Mouse (Mus musculus): Measurements from ENCODE around the gene Lima1. TPM values are rescaled to one million over a fixed set of nuclear protein-coding genes. Genes with fewer than 3 reads are reported as not detected.
A peak's percentile ranks its signal among the peaks of the same experiment; 100 is the strongest.

Gene Lima1
- polyA plus RNA-seq, 1 experiment from 2014 or later, result 27.0 TPM

DNA sequence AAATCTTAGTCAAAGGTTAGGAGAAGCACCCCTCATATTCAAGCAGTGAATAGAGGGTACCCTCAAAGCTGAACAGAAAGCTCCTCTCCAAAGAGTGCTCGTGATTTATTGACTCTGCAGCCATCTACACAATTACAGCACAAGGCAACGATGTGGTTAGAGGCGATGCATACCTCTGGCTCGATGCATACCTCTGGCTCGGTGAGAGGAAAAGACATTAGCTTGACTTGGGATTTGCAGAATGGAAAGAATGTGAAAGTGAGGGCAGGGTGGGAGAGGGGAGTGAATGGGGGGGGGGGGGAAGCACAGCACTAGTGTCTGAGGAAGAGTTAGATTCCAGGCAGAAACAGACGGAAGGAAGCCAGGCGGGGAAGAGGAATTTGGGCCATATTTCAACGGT lies 27.3 kb downstream of the Lima1 start:
- H3K4me2 ChIP-seq (ENCODE audit: low read length), result no peak overlapping the region
- DNase-seq (ENCODE audit: low spot score) (no peak), ATAC-seq (no peak)
- no peaks in the 10 kb centered on the region for H3K27me3 ChIP-seq (replicated peaks; ENCODE audit: control insufficient read depth, insufficient read depth, low read length)
- WGBS, result 83% methylated on average over 8 of the region's 8 CpGs
- H3K36me3 ChIP-seq (ENCODE audit: control insufficient read depth, insufficient read depth, low read length), result no peaks in the 10 kb centered on the region
- H3K9me3 ChIP-seq (replicated peaks; ENCODE audit: control insufficient read depth, low read length), result no peaks in the 10 kb centered on the region
- H3K9ac ChIP-seq (ENCODE audit: low read length), result no peak overlapping the region
- no peak overlapping the region for H3K4me3 ChIP-seq (ENCODE audit: low read depth, low read length)
- peaks cover 5% of the 10 kb centered on the region; the same call in 1 of the 2 replicates for H3K4me1 ChIP-seq (ENCODE audit: control insufficient read depth, insufficient read depth, low read length)
- H3K27ac ChIP-seq (ENCODE audit: low read depth, low read length), result no peak overlapping the region

- Histone ChIP-seq H3K27ac (ENCODE audit: low read depth, low read length) (no peak overlapping the region), H3K4me2 (ENCODE audit: low read length) (no peak overlapping the region), H3K36me3 (ENCODE audit: control insufficient read depth, insufficient read depth, low read length) (no peaks in the 10 kb centered on the region), H3K27me3 (replicated peaks; ENCODE audit: control insufficient read depth, insufficient read depth, low read length) (no peaks in the 10 kb centered on the region), H3K9ac (ENCODE audit: low read length) (no peak overlapping the region), H3K9me3 (replicated peaks; ENCODE audit: control insufficient read depth, low read length) (no peaks in the 10 kb centered on the region), H3K4me1 (ENCODE audit: control insufficient read depth, insufficient read depth, low read length) (peaks cover 5% of the 10 kb centered on the region; the same call in 1 of the 2 replicates), H3K4me3 (ENCODE audit: low read depth, low read length) (no peak overlapping the region)
- DNase-seq (ENCODE audit: low spot score) (peak; percentile 29), ATAC-seq (no peak)
- WGBS, result 58% methylated on average over 13 of the region's 13 CpGs
Measured at GRCm38 (mm10) chr15:99847207-99847881, 27.9 kb downstream of the Lima1 start.

- no peaks in the 10 kb centered on the region for H3K36me3 ChIP-seq (ENCODE audit: control insufficient read depth, insufficient read depth, low read length)
- H3K9ac ChIP-seq (ENCODE audit: low read length), result no peak overlapping the region
- H3K27me3 ChIP-seq (replicated peaks; ENCODE audit: control insufficient read depth, insufficient read depth, low read length), result no peaks in the 10 kb centered on the region
- no peak overlapping the region for H3K4me2 ChIP-seq (ENCODE audit: low read length)
- H3K4me3 ChIP-seq (ENCODE audit: low read depth, low read length), result no peak overlapping the region
- ATAC-seq (no peak), DNase-seq (ENCODE audit: low spot score) (peak; percentile 36)
- H3K4me1 ChIP-seq (ENCODE audit: control insufficient read depth, insufficient read depth, low read length), result peaks cover 5% of the 10 kb centered on the region; the same call in 1 of the 2 replicates
- H3K9me3 ChIP-seq (replicated peaks; ENCODE audit: control insufficient read depth, low read length), result no peaks in the 10 kb centered on the region
- H3K27ac ChIP-seq (ENCODE audit: low read depth, low read length), result no peak overlapping the region
- WGBS, result 14% methylated on average over 6 of the region's 6 CpGs
Measured at GRCm38 (mm10) chr15:99846633-99847032, 28.6 kb downstream of the Lima1 start.

DNA sequence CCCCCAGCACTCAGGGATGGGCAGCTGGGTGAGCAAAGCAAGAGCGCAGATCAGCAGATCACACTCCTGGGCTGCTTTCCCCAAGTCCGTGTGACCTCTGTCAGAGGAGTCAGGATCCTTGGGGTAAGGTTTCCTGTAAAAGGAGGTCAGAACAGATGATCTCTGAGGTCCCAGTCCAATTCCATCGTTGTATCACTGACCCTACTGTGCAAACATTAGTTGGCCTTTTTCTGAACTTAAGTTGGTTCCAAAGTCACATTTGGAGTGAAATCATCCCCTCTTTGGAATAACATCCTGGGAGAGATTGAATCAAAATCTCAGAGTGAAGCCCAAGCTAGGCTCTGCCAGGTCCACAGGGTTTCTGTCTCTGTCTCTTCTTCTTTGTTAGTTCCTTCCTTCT lies 31.4 kb downstream of the Lima1 start:
- DNase-seq (ENCODE audit: low spot score), result no peak

DNA sequence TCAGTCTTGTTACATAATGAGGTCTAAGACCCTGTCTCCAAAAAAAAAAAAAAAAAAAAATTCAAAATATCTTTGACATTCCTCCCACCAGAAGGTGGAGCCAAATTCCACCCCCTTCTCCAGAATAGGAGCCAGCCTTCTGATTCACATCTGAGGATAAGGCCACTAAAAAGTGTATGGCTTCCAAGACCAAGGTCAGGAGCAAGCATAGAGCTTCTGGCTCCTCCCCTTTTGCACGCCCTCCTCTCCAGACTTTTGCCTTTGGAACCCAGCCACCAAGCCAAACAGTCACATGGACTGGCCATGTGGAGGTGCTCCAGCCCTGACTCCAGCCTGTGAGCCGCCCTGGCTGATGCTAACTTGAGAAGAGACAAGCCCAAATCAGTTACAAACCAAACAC lies 35.3 kb downstream of the Lima1 start:
- WGBS, result 79% methylated on average over 2 of the region's 2 CpGs
- Histone ChIP-seq H3K4me2 (ENCODE audit: low read length) (no peak overlapping the region), H3K9ac (ENCODE audit: low read length) (no peak overlapping the region), H3K36me3 (ENCODE audit: control insufficient read depth, insufficient read depth, low read length) (no peaks in the 10 kb centered on the region), H3K27me3 (replicated peaks; ENCODE audit: control insufficient read depth, insufficient read depth, low read length) (no peaks in the 10 kb centered on the region), H3K27ac (ENCODE audit: low read depth, low read length) (no peak overlapping the region), H3K4me1 (ENCODE audit: control insufficient read depth, insufficient read depth, low read length) (no peaks in the 10 kb centered on the region), H3K4me3 (ENCODE audit: low read depth, low read length) (no peak overlapping the region), H3K9me3 (replicated peaks; ENCODE audit: control insufficient read depth, low read length) (no peaks in the 10 kb centered on the region)
- ATAC-seq (no peak), DNase-seq (ENCODE audit: low spot score) (no peak)

More for the DNA sequence above, 31.4 kb downstream of the Lima1 start:
- no peak for ATAC-seq
- Histone ChIP-seq H3K4me1 (ENCODE audit: control insufficient read depth, insufficient read depth, low read length) (peaks cover 5% of the 10 kb centered on the region; the same call in 1 of the 2 replicates), H3K27me3 (replicated peaks; ENCODE audit: control insufficient read depth, insufficient read depth, low read length) (no peaks in the 10 kb centered on the region), H3K27ac (ENCODE audit: low read depth, low read length) (no peak overlapping the region), H3K9me3 (replicated peaks; ENCODE audit: control insufficient read depth, low read length) (no peaks in the 10 kb centered on the region), H3K36me3 (ENCODE audit: control insufficient read depth, insufficient read depth, low read length) (no peaks in the 10 kb centered on the region), H3K4me2 (ENCODE audit: low read length) (no peak overlapping the region), H3K9ac (ENCODE audit: low read length) (no peak overlapping the region), H3K4me3 (ENCODE audit: low read depth, low read length) (no peak overlapping the region)
- 85% methylated on average over 3 of the region's 3 CpGs for WGBS

GRCm38 (mm10) chr15:99839165-99839840 lies 36.0 kb downstream of the Lima1 start:
- no peak overlapping the region for H3K9ac ChIP-seq (ENCODE audit: low read length)
- WGBS, result 82% methylated on average over 13 of the region's 13 CpGs

DNA sequence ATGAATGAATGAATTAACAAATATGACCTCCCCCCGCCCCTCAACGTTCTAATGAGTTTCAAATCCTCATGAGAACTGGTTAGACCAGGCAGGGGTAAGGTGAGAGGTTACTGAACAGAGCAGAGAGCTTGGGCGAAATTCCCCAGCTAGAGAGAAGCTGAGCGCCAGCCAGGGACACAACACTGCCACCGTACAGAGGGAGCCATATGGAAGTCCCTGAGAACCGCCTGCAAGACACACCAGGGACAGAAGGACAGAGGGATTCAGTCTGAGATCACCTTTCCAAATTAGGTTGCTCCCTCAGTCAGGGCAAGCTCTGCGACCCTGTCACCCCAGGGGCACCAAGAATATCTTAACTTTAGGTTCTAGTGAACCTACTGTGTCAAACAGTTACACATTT lies 37.7 kb downstream of the Lima1 start:
- H3K4me2 ChIP-seq (ENCODE audit: low read length), result no peak overlapping the region
- no peak overlapping the region for H3K27ac ChIP-seq (ENCODE audit: low read depth, low read length)
- no peaks in the 10 kb centered on the region for H3K27me3 ChIP-seq (replicated peaks; ENCODE audit: control insufficient read depth, insufficient read depth, low read length)
- H3K36me3 ChIP-seq (ENCODE audit: control insufficient read depth, insufficient read depth, low read length), result no peaks in the 10 kb centered on the region
- DNase-seq (ENCODE audit: low spot score), result no peak
- H3K9ac ChIP-seq (ENCODE audit: low read length), result no peak overlapping the region
- ATAC-seq, result no peak
- H3K4me1 ChIP-seq (ENCODE audit: control insufficient read depth, insufficient read depth, low read length), result no peaks in the 10 kb centered on the region
- WGBS, result 83% methylated on average over 7 of the region's 7 CpGs
- no peaks in the 10 kb centered on the region for H3K9me3 ChIP-seq (replicated peaks; ENCODE audit: control insufficient read depth, low read length)
- no peak overlapping the region for H3K4me3 ChIP-seq (ENCODE audit: low read depth, low read length)

More at GRCm38 (mm10) chr15:99839165-99839840, 36.0 kb downstream of the Lima1 start:
- H3K27me3 ChIP-seq (replicated peaks; ENCODE audit: control insufficient read depth, insufficient read depth, low read length), result no peaks in the 10 kb centered on the region
- no peak for DNase-seq (ENCODE audit: low spot score)
- no peak overlapping the region for H3K27ac ChIP-seq (ENCODE audit: low read depth, low read length)
- H3K36me3 ChIP-seq (ENCODE audit: control insufficient read depth, insufficient read depth, low read length), result no peaks in the 10 kb centered on the region
- no peak overlapping the region for H3K4me3 ChIP-seq (ENCODE audit: low read depth, low read length)
- H3K4me1 ChIP-seq (ENCODE audit: control insufficient read depth, insufficient read depth, low read length), result no peaks in the 10 kb centered on the region
- no peak overlapping the region for H3K4me2 ChIP-seq (ENCODE audit: low read length)
- no peak for ATAC-seq
- H3K9me3 ChIP-seq (replicated peaks; ENCODE audit: control insufficient read depth, low read length), result no peaks in the 10 kb centered on the region

- Histone ChIP-seq H3K36me3 (ENCODE audit: control insufficient read depth, insufficient read depth, low read length) (no peaks in the 10 kb centered on the region), H3K27me3 (replicated peaks; ENCODE audit: control insufficient read depth, insufficient read depth, low read length) (no peaks in the 10 kb centered on the region), H3K9me3 (replicated peaks; ENCODE audit: control insufficient read depth, low read length) (no peaks in the 10 kb centered on the region), H3K4me2 (ENCODE audit: low read length) (no peak overlapping the region), H3K4me1 (ENCODE audit: control insufficient read depth, insufficient read depth, low read length) (no peaks in the 10 kb centered on the region), H3K9ac (ENCODE audit: low read length) (no peak overlapping the region), H3K4me3 (ENCODE audit: low read depth, low read length) (no peak overlapping the region), H3K27ac (ENCODE audit: low read depth, low read length) (no peak overlapping the region)
- 77% methylated on average over 9 of the region's 9 CpGs for WGBS
- ATAC-seq, result no peak
- DNase-seq (ENCODE audit: low spot score), result no peak
Measured at GRCm38 (mm10) chr15:99835191-99835590, 40.1 kb downstream of the Lima1 start.

DNA sequence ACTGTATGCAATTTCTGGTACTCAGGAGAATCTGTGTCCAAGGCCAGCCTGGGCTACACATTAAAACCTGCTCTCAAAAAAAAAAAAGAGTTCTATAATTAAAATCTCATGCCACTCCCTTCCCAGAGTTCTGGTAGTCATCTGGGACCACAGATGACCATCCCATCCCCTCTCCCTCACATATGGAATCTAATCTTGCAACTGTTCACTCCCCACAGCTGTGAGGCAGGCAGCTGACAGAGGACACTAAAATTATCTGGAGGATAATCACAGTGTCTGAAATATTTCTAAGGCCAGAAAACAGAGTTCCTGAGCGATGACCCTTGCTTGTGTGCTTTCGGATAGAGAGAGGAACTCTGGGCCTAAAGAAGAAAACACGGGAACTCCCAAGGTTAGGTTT lies 40.6 kb downstream of the Lima1 start:
- Histone ChIP-seq H3K9ac (ENCODE audit: low read length) (no peak overlapping the region), H3K27me3 (replicated peaks; ENCODE audit: control insufficient read depth, insufficient read depth, low read length) (no peaks in the 10 kb centered on the region), H3K36me3 (ENCODE audit: control insufficient read depth, insufficient read depth, low read length) (no peaks in the 10 kb centered on the region), H3K4me2 (ENCODE audit: low read length) (no peak overlapping the region), H3K27ac (ENCODE audit: low read depth, low read length) (no peak overlapping the region), H3K4me3 (ENCODE audit: low read depth, low read length) (no peak overlapping the region), H3K4me1 (ENCODE audit: control insufficient read depth, insufficient read depth, low read length) (no peaks in the 10 kb centered on the region), H3K9me3 (replicated peaks; ENCODE audit: control insufficient read depth, low read length) (no peaks in the 10 kb centered on the region)
- DNase-seq (ENCODE audit: low spot score) (no peak), ATAC-seq (no peak)
- WGBS, result 86% methylated on average over 3 of the region's 3 CpGs

Data from forebrain, embryonic 14.5 days (tissue).